Mouse (Mus musculus): Measurements from ENCODE around the gene Tet2.

GRCm38 (mm10) chr3:133579140-133579539 is 34.2 kb upstream of the Tet2 start:
- TF ChIP-seq CTCF (IDR thresholded peaks at IDR 0.05; ENCODE audit: low read depth, low read length) (no peak), POLR2A (IDR thresholded peaks at IDR 0.05; ENCODE audit: borderline replicate concordance, low read depth, low read length) (no peak)

Measured in bone marrow macrophage, adult 2 months (primary cell).